Mouse (Mus musculus): ENCODE data around the gene Enah.

The Enah gene

DNA sequence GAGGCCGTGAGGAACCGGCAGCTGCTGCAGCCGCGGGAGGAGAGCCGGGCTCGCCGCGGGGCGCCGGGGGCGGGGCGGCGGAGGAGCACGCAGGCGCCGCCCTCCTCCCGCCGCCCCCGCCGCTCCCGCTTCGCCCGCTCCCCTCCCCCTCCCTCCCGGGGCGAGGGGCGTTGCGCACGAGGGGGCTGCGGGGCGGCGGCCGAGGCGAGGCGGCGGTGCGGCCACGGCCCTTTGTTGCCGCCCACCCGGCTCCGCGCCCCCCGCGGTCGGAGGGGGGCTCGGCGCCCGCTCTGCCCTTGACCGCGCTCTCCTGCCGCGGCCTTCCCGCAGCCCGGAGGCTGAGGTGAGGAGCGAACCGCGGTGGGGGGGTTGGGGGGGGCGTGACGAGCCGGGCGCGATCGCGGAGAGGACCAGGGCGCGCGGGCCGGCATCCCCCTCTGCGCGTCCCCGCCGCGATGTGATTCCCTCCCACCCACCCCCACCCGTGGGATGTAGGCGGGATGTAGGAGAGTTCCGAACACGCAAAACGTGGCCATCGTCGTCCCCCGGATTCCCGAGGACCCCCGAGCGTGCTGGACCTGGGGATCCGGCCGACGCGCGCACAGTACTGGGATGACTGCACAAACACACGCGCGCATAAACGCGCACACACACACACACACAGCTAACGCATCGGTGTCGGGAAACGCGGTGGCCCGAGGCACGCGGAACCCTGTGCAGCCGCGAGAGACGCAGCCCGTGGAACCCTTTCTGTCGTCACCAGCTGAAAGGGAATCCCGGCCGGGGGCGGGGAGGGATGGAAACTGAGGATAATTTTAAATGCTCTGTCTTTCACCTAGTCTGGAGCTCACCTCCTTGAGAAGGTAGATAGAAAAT lies at the start of gene Enah:
Gene Enah (minus strand): TSS at position 65 of the 876 bp plus-strand sequence.
- DNase-seq (ENCODE audit: low spot score in 2 of 2): peak; percentile 67 to 68

DNA sequence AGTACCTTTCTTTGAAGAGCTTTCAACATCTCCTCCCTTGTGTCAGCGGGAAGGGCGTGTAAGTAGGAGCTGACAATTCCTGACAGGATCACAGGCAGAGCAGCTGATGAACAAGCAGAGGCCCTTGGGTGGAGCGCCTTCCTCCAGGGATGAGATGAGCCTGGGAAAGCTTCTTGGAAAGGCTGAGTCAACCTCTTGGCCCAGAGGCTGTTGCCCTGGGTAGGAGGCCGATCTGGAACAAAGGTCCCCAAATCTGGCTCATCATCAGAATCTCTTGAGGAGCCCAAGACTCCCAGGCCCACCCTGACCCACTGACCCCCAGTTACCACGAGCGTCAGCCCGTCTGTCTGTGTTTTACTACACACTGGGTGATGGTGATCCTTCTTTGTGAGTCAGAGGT lies 48.3 kb upstream of the Enah start:
- no peak for DNase-seq (ENCODE audit: low spot score in 2 of 2)

DNA sequence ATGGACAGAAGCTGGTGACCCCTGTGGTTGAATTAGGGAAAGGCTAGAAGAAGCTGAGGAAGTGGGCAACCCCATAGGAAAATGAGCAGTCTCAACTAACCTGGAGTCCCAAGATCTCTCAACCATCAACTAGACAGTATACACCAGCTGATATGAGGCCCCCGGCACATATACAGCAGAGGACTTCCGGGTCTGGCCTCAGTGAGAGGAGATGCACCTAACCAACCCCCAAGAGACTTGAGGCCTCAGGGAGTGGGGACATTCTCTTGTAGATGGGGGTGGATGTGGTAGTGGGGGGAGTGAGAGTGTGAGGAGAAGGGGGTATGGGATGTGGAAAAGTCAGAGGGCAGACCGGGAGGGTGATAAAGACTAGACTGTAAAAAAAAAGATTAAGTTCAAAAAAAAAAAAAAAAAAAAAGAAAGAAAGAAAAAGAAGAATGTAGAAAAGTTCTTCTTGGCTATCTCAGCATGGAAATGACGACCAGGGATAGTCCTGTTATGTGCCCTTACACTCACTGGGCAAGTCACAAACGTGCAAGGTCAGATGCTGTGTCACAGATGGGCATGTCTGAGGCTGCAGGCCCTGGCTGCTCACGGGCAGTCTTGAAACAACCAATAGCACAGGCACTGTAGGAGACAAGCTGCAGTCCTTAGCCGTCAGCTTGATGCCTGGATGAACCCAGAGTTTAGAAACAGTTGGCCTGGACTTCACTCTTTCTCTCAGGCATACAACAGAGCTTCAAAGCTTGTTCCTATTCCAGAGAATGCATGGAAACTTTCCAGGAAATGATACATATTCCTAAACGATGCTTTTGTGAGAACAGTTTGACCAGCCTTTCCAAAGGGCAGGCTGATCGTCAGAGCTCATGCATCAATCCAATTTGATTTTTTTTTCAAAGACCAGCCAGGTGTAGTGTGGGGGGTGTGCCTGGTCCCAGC lies 47.0 kb upstream of the Enah start:
- no peak for DNase-seq (ENCODE audit: low spot score in 2 of 2)

DNA sequence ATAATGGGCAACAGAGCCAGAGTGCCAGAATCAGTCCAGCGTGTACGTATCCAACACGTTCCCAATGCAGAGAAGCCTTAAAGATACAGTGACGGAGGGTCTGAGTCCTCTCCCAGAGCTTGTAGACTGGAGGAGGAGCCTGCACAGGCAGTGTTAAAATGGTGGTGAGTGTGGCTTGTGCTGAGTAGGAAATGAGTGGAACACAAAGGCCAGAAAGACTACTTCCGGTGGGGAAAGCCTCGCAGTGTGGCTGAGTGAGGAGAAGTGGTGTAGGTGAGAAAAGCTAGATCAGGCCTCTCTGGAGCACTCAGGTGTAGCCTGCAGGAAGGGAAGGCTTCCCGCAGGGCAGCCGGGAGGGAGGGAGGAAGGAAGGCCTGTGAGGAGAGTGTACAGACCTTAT lies 43.9 kb upstream of the Enah start:
- DNase-seq (ENCODE audit: low spot score in 2 of 2): no peak

DNA sequence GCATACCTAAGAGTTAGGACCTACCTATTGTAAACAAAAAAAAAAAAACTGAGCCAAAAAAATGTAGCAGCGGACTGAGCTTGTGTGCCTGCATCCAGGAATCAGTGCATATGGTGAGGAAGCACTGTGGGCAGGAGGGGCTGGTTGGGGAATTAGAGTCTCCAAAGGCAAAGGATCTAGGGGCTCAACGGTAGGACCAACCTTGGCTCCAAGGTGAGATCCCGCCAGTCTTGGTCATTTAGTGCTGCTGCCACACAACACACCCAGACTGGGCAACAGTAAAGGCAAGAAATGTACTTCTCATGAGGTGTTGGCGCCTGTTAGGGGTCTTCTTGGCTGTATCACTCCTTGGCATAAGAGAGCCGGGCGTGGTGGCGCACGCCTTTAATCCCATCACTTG lies 43.0 kb upstream of the Enah start:
- DNase-seq (ENCODE audit: low spot score in 2 of 2): no peak

DNA sequence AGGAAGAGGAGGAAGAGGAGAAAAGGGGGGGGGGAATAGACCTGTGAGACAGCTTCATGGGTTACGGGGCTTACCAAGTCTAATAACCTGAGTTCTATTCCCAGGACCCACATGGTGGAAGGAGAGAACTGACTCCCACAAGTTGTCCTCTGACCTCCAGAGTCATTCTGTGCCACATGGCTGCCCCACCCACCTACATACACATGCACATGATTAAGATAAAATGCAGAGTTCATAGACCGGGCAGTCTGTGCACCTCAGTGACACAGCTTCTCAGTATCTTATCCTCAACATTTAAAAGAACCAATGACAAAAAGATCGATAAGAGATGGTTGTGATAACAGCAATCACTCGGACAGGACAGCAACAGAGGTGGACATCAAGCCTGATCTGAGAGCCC lies 41.4 kb upstream of the Enah start:
- no peak for DNase-seq (ENCODE audit: low spot score in 2 of 2)

DNA sequence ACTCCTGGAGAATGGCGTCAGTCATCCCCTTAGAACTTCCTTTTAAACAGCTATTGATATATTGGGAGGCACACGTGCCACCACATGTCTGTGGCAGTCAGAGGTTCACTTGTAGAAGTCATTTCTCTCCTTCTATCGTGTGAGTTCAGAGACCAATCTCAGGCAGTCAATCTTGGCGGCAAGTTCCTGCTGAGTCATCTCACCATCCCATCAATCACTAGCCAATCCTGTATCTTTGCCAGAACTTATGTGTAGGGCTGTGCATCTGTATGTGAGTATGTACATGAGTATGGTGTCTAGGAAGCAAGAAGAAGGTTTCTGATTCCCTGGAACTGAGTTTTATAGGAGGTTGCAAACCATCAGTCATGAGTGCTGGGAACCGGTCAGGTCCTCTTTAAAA lies 40.0 kb upstream of the Enah start:
- DNase-seq (ENCODE audit: low spot score in 2 of 2): no peak

DNA sequence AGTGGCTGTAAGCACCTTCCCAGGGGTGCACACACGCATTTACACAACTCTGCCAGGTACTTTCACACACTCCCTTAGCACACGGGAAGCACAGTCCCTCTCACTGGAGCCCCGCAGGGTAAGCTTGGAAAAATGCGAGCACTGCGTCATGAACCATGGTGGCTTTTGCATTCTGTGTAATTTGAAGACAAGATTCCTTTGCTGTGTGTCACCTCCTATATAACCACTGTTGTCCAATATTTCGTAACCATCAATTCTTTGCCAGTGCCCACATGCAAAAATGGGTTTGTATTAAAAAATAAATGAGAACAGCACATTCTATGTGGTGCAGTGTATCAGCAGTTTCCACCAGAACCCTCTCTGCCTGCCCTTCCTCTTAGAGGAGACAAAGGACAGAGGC lies 38.2 kb upstream of the Enah start:
- no peak for DNase-seq (ENCODE audit: low spot score in 2 of 2)

DNA sequence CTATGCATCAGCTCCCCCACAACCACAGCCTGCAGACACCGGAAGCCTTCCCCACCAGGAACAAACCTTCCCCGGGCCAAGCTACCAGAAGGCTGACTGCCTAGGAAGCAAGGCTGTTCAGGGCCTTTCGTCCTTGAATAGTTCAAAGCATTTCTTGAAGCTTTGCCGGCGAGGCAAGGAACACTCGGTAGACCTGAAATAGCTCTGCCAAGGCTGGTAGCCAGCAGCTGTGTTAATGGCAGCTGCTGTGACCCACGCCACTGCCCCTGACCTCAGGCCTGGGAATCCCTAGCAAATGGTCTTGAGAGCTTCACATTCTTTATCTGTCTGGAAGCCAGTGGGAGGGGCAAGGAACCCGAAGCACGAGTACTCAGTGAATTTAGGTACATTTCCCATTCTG lies 35.3 kb upstream of the Enah start:
- peak in 1 of 2 experiments; percentile 53 for DNase-seq (ENCODE audit: low spot score in 2 of 2)

DNA sequence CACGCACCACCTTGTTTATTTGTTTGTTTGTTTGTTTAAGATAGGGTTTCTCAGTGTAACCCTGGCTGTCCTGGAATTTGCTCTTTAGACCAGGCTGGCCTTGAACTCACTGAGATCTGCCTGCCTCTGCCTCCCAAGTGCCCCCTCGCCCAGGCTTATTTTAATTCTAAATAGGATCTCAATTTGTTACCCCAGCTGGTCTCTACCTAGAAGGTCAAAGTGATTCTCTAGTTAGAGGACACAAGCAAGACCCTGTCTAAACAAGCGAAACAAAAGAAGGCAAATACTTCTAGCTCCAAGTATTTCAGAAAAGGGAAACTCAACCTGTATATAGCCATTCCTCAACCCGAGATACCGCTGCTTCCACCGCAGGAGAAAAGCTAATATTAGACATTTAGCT lies 34.9 kb upstream of the Enah start:
- no peak for DNase-seq (ENCODE audit: low spot score in 2 of 2)

DNA sequence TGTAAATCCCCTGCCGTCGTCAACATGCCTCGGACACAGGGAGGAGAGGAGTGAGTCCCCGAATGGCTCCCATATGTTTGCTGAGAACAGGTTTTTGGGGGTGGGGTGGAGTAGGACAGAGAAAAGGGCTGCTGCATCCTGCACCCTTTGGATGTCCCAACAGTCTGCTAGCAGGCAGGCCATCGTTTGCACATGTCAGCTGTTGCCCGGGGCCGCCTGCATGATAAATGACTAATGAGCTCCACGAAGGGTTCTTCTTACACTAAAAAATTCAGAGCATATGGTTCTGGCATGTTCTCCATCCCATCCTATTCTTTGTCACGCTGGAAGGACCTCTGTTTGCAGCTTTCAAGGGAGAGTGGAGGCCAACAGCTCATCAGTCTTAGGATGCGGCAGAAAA lies 33.2 kb upstream of the Enah start:
- no peak for DNase-seq (ENCODE audit: low spot score in 2 of 2)

DNA sequence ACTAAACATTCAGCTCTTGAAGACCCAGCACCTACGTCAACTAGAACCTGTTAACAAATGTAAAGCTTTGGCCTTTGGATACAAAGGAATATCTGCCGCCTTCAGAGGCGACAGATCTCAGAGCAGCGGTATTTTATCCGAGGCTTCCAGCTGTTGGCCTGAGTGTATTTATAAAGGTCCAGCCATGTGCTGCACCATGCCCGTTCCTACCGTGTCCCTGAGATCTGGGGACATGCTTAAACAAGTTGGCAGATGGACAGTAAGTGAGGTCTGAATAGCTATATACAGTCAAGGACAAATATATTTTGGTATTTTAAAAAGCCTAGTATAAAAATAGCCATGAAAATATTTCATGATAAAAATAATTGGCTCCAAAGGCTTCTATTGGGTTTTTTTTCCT lies 32.6 kb upstream of the Enah start:
- no peak for DNase-seq (ENCODE audit: low spot score in 2 of 2)

DNA sequence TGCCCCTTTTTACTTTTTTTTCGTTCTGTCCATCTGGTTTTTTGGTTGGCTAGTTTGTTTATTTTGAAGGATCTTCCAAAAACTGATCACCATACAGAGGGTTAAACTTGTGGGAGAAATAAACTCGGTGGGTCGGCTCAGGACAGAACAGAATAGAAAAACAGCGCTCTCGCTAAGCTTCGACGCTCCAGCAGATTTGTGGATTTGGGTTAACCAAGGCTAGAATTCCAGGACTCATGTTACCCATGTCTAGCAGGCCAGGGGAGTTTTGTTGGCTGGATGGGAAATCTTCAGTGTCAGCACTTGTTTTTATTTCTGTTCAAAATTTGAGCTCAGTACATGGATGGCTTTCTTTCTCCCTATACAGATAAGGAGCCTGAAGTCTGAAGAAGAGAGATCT lies 30.0 kb upstream of the Enah start:
- DNase-seq (ENCODE audit: low spot score in 2 of 2): no peak

DNA sequence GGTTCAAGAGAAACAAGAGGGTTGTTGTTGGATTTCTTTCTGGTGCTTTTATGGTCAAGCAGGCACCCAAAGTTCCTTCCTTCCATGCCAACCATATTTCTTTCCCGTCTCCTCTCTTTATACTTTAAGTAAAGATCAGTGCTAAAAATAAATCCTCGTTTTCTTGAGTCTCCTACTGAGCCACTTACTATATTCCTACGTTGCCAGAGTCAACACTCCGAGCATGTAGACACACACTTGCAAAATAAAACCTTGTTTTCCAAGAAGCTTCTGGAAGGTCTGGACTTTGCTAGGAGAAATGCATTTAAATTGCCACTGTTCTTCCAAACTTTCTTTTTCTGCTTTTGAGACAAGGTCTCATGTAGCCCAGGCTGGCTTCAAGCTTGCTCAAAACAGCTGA lies 28.3 kb upstream of the Enah start:
- no peak for DNase-seq (ENCODE audit: low spot score in 2 of 2)

DNA sequence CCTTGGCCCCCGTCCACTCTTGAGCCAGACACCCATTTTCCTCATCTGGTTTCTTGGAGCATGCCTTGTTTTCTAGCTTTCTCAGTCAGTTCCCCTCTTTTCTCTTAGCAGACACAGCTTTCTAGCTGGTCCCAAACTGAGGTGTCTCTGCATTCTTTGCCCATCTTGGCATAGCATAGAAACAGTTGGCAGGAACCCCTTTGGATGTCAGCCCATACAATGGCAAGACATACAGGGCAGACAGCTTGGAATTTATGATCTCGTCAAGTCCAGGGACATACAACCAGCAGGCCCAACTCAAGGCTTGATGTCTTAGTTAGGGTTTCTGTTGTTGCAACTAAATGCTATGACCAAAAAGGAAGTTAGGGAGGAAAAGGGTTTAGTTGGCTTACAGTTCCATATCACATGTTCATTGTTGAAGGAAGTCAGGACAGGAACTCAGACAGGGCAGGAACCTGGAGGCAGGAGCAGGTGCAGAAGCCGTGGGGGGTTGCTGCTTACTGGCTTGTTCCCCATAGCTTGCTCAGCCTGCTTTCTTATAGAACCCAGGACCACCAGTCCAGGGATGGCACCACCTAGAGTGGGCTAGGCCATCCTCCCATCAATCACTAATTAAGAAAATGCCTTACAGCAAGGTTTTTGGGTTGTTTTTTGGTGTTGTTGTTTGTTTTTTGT lies 27.4 kb upstream of the Enah start:
- DNase-seq (ENCODE audit: low spot score in 2 of 2): no peak

DNA sequence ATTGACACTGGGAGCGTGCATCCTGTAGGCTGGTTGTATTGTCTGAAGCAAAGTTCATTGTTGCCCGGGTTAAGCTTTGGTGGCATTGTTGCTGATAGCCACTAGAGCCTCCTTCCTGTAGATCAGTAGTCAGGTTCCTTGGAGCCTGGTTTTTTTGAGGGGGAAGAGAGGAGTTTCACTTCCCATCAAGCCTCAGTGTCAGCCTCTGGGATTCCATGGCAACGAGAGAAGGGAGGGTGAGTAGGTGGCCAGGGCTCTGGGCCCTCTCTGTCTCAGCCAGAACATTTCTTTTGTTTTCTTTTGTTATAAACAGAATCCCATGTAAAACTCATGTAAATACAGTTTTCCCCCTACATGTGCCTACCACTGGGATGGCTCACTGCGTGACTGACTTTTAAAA lies 25.4 kb upstream of the Enah start:
- DNase-seq (ENCODE audit: low spot score in 2 of 2): no peak

DNA sequence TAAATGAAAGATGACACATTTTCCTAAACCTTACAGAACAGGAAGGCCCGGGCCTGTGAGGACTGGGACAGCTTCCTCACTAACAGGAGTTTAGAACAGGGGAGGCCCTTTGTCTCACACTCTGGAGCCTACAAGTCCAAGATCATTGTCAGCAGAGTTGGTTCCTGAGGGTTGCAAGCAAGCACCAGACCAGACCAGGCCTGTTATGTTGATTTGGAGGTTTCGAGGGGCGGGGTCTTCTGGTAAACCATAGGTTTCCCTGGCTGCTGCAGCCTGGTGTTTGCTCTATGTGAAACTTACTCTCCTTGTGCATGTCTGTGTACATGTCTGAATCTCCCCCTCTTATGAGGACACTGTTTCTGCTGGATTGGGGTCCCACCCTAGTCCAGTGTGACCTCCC lies 20.7 kb upstream of the Enah start:
- no peak for DNase-seq (ENCODE audit: low spot score in 2 of 2)

DNA sequence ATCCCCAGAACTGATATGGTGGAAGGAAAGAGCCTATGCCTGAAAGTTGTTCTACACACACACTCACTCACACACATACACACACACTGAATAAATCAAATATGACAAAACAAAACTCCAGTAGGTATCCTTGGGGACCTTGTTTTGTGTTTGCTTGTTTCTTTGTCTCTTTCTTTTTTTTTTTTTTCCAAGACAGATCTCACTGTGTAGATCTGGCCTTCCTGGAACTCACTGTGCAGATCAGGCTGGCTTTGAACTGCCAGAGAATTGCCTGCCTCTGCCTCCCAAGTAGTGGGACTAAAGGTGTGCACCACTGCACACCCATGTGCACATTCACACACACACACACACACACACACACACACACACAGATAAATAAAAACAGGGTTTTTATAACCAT lies 12.0 kb upstream of the Enah start:
- DNase-seq (ENCODE audit: low spot score in 2 of 2): no peak

DNA sequence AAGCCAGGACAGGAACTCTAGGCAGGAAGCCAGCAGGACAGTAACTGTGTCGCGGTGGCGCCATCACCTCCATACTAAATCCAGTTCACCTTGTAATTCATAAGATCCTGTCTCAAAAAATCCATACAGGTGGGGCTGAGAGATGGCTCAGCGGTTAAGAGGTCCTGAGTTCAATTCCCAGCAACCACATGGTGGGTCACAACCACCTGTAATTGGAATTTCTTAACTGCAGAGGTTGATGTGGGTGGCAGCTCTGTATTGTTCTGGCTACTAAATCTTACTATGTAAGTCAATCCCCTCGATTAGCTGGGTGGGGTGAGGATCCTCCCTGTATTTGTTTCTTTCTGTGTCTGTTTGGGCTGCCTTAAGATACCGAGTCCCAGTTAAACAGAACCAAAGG lies 11.3 kb upstream of the Enah start:
- DNase-seq (ENCODE audit: low spot score in 2 of 2): no peak

DNA sequence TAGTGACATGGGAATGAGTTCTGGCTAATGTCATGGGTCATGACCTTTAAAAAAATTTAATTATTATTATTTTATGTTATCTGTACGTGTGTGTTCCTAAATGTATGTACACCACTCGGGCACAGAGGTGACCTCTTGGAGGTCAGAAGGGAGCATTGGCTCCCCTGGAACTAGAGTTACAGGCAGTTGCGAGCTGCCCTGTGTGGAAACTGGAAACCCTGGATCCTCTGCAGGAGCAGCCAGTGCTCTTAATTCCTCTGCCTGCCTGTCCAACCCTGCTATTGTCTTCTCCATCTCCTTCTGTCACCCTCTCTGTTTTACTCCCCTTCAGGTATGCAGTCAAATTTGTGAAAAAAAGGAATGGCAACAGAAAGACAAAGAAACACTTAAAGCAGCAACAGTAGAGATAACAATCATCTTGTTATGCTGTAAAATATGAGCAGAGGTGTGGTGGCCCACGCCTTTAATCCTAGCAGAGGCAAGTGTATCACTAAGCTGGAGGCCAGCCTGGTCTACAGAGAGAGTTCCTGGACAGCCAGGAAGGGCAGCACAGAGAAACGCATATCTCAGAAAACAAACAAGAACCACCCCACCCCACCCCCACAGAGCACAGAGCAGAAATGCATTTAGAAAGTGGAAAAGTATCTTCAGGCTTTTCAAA lies 10.3 kb upstream of the Enah start:
- no peak for DNase-seq (ENCODE audit: low spot score in 2 of 2)

DNA sequence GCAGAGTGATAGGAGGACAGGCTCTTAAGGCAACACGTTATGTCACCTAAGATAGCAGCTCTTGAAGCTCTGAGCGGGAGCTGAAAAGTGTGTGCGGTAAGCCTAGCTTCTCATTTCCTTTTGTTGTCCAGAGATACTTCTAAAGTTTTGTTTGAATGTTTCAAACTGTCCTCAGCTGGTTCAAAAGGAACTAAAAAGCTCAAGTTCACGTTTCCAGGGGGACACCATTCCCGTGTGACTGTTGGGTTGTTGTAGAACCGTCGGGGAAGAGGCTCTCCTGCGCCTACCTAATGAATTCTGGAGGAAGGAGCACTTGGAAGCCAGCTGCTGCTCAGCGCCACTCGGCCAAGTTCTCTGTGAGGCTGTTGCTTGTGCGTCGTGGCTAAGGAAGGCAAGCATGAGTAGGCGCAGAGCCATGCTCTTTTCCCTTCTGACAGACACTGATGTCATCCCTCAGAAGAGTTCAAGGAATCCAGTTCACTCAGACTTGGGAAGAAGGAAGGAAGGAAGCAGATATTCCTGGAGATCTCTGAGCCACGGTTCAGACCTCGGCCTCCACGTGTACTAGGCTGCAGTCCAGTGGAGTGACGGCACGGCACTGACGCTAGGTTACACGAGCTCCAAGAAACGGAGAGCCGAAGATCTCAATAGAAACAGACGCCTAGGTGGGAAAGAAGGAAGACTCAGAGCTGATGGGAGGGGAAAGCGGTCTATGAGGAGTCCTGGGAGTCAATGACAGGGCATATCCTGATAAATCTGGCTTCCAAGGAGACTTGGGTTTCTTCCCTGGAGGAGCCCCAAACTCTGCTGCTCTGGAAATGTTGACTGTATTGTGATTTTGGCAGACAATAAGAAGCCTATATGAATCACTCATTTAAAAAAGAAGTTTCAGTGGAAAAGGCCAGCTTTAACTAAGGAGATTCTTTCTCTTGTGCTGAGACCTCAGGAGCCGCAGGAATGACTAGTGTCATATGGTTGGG lies 8.7 kb upstream of the Enah start:
- DNase-seq (ENCODE audit: low spot score in 2 of 2): no peak
